Mouse (Mus musculus) right cerebral cortex, adult 2 months (tissue): ENCODE measurements around the gene Actl6b.
"Not testable (repeated sequence)": the region's sequence is repeated elsewhere in the genome, so short reads cannot be mapped to it uniquely, and the experiment has no call there.

ENCODE experiments used
- DNase-seq, 2 experiments: peaks; one replicate each; pipeline ENCODE4 v3.0.0; 2021 to 2022; ENCODE audit warnings: low spot score in 2 of 2

Actl6b gene

DNA sequence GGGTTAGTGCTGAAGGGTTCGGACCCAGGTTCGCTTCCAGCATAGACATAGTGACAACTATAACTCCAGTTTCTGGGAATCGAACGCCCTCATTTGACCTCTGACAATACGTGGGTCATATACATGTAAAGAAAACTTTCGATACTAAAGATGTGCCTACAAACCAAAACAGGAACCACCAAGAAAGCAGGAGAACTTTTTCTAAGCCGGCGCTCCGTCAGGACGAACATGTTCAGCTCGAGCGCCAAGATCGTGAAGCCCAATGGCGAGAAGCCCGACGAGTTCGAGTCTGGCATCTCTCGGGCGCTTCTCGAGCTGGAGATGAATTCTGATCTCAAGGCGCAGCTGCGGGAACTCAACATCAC is 48.0 kb downstream of the Actl6b start:
- DNase-seq, result no peak

DNA sequence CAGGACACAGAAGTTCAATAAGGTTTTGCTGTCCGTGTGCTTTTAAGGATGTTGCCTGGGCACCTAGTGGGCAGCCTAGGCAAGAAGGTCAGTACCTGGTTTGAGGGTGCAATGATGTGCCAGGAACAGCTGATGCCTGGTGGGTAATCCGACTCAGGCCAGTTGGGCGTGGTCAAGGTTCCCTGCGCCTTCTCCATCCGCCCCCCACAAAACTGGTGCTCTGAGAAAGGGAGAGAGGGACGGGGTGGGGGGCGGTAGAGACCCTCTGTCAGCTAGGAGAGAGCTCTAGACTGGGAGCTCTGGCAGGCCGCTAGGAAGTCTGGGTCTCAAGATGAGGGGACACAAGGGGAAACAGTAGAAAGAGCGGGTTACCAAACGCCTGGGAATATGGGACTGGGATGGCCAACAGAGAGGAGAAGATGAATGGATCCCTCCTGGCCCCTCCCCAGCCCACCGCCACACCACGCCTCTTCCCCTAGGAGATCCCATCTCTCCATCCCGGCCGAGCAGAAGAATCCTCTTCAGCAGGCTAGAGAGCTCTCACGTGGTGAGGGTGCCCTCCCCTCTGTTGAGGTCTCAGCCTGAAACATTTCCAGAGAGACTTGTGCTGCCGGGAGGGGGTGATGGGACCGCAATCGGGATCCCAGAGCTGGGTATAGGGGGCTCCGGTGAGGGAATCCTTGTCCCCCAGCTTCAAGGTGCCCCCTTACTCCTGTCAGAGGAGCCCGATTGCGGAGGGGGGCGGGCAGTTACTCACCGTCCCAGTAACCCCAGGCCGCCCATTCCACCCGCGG is 54.7 kb downstream of the Actl6b start:
- no peak for DNase-seq

- DNase-seq, result no peak
Measured at GRCm38 (mm10) chr5:137608654-137609190, 55.4 kb downstream of the Actl6b start.

- no peak for DNase-seq
Measured at GRCm38 (mm10) chr5:137609292-137609691, 56.0 kb downstream of the Actl6b start.

- DNase-seq, result no peak
Measured at GRCm38 (mm10) chr5:137610056-137610455, 56.7 kb downstream of the Actl6b start.

DNA sequence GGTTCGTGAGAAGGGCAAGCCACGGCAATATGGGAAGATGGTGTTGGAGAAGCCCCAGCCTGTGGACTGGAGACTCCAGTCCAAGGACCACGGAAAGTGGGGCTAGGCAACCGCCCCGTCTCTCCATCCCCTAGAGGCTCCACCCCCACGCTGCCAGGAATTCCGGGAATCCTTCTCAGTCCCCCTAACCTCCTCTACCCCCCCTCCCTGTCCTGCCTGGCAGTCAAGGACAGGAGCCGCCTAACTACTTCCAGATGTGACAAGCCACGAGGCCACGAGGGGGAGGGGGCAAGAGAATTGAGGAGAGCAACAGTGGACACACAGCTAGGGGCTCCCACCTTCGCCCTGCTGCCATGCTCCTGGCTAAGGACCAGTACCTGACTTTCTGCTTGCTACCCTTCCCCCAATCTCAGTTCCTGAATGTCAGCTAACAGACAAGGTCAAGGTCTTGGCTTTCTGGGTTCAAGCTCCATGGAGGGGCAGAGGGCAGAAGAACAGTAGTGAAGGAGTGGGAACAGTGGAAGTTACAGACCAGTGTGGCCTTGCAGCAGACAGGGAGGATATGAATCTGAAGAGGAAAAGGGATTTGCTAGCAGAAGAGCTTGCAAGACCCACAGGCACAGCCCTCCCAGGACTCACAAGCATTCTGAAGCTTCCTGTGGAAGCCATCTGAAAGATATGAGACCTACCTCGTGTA is 57.4 kb downstream of the Actl6b start:
- DNase-seq, result no peak

DNA sequence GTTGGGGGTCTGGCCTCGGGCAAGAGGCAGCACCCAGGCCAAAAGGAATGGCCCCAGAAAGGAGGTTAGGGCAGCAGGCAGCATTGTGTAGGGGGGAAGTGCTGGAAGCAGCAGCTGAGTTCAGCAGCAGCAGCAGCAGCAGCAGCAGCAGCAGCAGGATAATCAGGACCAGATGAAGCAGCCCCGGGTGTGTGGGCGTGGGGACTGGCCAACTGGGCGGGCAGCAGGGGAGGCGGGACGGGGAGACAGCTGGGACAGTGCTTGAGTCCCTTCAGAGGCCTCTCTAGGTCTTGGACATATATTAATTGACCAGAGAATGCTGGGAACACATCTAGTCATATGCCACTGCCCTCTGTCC is 57.9 kb downstream of the Actl6b start:
- no peak for DNase-seq

GRCm38 (mm10) chr5:137613076-137613475 is 59.8 kb downstream of the Actl6b start:
- DNase-seq, result no peak

- DNase-seq, result no peak
Measured at GRCm38 (mm10) chr5:137613550-137613949, 60.2 kb downstream of the Actl6b start, which contains the start of gene Pcolce. Gene Pcolce (minus strand): TSS chr5:137613784.

DNA sequence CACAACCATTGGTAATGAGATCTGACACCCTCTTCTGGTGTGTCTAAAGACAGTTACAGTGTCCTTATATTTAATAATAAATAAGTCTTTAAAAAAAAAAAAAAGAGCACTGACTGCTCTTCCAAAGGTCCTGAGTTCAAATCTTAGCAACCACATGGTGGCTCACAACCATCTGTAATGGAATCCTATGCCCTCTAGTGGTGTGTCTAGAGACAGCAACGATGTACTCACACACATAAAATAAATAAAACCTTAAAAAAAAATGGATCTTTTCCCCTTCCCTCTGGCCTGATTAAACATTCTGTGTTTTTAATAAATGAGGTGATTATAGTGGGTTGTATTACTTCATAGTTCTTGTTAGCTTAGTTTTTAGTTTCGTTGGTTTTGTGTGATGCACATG is 61.6 kb downstream of the Actl6b start:
- not testable (repeated sequence) for DNase-seq

DNA sequence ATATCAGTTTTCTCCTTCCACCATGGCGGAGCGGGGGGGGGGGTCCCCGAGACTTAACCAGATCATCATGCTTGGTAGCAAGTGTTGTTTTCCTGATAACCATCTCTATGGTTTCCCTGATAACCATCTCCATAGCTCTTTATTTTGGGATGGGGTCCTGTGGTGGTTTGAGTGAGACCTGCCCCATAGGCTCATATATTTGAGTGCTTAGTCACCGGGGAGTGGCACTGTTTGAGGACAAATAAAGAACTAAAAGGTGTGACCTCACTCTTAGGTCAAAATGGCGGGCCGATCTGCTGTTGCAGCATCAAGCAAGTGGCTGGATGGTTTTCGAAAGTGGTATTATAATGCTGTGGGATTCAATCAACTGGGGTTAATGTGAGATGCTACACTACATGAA is 62.0 kb downstream of the Actl6b start:
- DNase-seq, result no peak
